Mouse (Mus musculus) CD4-positive, CD25-positive, alpha-beta regulatory T cell, adult 2 months (primary cell): ENCODE data around the gene Tmem163.
A peak's percentile ranks its signal among the peaks of the same experiment; 100 is the strongest.

Experiments
- DNase-seq: peaks from one replicate; pipeline ENCODE4 v3.0.0-alpha.2; 2012; ENCODE audit warnings: low read depth, low spot score

Gene Tmem163

GRCm38 (mm10) chr1:127651564-127651963 lies 27.8 kb downstream of the Tmem163 start:
- DNase-seq, result no peak

GRCm38 (mm10) chr1:127642976-127643769 lies 36.2 kb downstream of the Tmem163 start:
- no peak for DNase-seq

GRCm38 (mm10) chr1:127637917-127638316 lies 41.4 kb downstream of the Tmem163 start:
- no peak for DNase-seq

GRCm38 (mm10) chr1:127627151-127627550 lies 52.2 kb downstream of the Tmem163 start:
- DNase-seq, result no peak

- DNase-seq, result peak; percentile 46
These were observed 53.6 kb downstream of the Tmem163 start for GRCm38 (mm10) chr1:127625577-127626362.

GRCm38 (mm10) chr1:127622349-127622748 lies 57.0 kb downstream of the Tmem163 start:
- DNase-seq, result no peak

- DNase-seq, result no peak
These were observed 60.3 kb downstream of the Tmem163 start for GRCm38 (mm10) chr1:127619036-127619435.

GRCm38 (mm10) chr1:127610378-127610777 lies 69.0 kb downstream of the Tmem163 start:
- no peak for DNase-seq

GRCm38 (mm10) chr1:127609814-127610213 lies 69.5 kb downstream of the Tmem163 start:
- DNase-seq, result no peak

- DNase-seq, result no peak
These were observed 71.0 kb downstream of the Tmem163 start for GRCm38 (mm10) chr1:127608326-127608725.

GRCm38 (mm10) chr1:127603697-127604631 lies 75.4 kb downstream of the Tmem163 start:
- no peak for DNase-seq

- no peak for DNase-seq
These were observed 83.2 kb downstream of the Tmem163 start for GRCm38 (mm10) chr1:127596143-127596542.

- no peak for DNase-seq
These were observed 83.6 kb downstream of the Tmem163 start for GRCm38 (mm10) chr1:127595735-127596134.

- no peak for DNase-seq
These were observed 89.8 kb downstream of the Tmem163 start for GRCm38 (mm10) chr1:127589542-127589941.

- DNase-seq, result no peak
These were observed 92.3 kb downstream of the Tmem163 start for GRCm38 (mm10) chr1:127587071-127587470.

- DNase-seq, result no peak
These were observed 93.2 kb downstream of the Tmem163 start for GRCm38 (mm10) chr1:127586156-127586555.

GRCm38 (mm10) chr1:127577981-127578380 lies 101.4 kb downstream of the Tmem163 start:
- DNase-seq, result no peak

GRCm38 (mm10) chr1:127577083-127577482 lies 102.3 kb downstream of the Tmem163 start:
- no peak for DNase-seq

- no peak for DNase-seq
These were observed 102.8 kb downstream of the Tmem163 start for GRCm38 (mm10) chr1:127576563-127576962.

GRCm38 (mm10) chr1:127576143-127576542 lies 103.2 kb downstream of the Tmem163 start:
- no peak for DNase-seq

GRCm38 (mm10) chr1:127575692-127576091 lies 103.7 kb downstream of the Tmem163 start:
- DNase-seq, result no peak

GRCm38 (mm10) chr1:127573186-127573585 lies 106.2 kb downstream of the Tmem163 start:
- DNase-seq, result no peak
